Mouse (Mus musculus): ENCODE data around the gene Asb10. TPM values are rescaled to one million over a fixed set of nuclear protein-coding genes. Genes with fewer than 3 reads are reported as not detected.

Gene Asb10
- total and polyA plus RNA-seq, 3 experiments, result 0.12 to 0.32 TPM; not detected in 1

DNA sequence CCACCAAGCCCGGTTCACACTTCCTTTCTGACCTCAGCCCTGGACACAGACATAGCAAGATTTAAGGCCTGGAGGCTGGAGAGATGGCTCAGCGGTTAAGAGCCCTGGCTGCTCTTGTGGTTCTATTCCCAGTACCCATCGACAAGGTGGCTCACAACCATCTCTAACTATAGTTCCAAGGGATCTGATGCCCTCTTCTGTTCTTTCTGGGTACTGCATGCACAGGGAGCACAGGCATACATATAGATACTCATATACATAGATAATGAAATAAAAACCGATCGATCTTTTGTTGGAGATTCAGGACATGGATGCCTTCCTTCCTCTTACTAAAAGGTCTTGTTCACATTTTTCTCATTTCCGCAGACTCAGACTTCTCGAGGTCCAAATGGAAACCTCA, 32.4 kb downstream of the Asb10 start:
- Histone ChIP-seq H3K27me3 (ENCODE audit: control insufficient read depth in 1 of 2, insufficient read depth in 2 of 2, low read length in 2 of 2) (no peaks in the 10 kb centered on the region), H3K9me3 (replicated peaks; ENCODE audit: insufficient read depth, low read length) (no peaks in the 10 kb centered on the region)

GRCm38 (mm10) chr5:24505513-24505912, 35.3 kb downstream of the Asb10 start:
- peak; percentile 93 for DNase-seq (ENCODE audit: low read depth, low spot score)
- Histone ChIP-seq H3K9ac (ENCODE audit: control insufficient read depth, low read depth, low read length, poor library complexity, severe bottlenecking) (no peak overlapping the region), H3K27ac (ENCODE audit: control insufficient read depth, low read depth, low read length) (peak overlapping the region; percentile 28; the same call in 1 of the 2 replicates), H3K9me3 (replicated peaks; ENCODE audit: insufficient read depth, low read length) (no peaks in the 10 kb centered on the region), H3K4me3 (ENCODE audit: control insufficient read depth in 1 of 2, insufficient read depth in 1 of 2, low read depth in 2 of 2, low read length in 2 of 2) (no peak overlapping the region), H3K79me2 (ENCODE audit: control insufficient read depth, insufficient read depth, low read length, poor library complexity) (no peaks in the 10 kb centered on the region), H3K27me3 (ENCODE audit: control insufficient read depth in 1 of 2, insufficient read depth in 2 of 2, low read length in 2 of 2) (no peaks in the 10 kb centered on the region), H3K4me1 (ENCODE audit: control insufficient read depth in 1 of 2, insufficient read depth in 2 of 2, low read length in 2 of 2) (peaks cover 8 to 23% of the 10 kb centered on the region in 2 experiments), H3K36me3 (ENCODE audit: control insufficient read depth in 1 of 2, insufficient read depth in 2 of 2, low read length in 2 of 2) (peaks cover 0 to 14% of the 10 kb centered on the region in 2 experiments; a peak in 2 of 4 replicates)
- TF ChIP-seq TAL1 (IDR thresholded peaks at IDR 0.05; ENCODE audit: low read length) (peak; percentile 77), EP300 (IDR thresholded peaks at IDR 0.05; ENCODE audit: low read depth in 1 of 2, low read length in 2 of 2) (peak; percentile 83 to 96), CHD2 (IDR thresholded peaks at IDR 0.05; ENCODE audit: low read length) (no peak), TBP (IDR thresholded peaks at IDR 0.05; ENCODE audit: low read depth, low read length) (no peak), CHD1 (IDR thresholded peaks at IDR 0.05; ENCODE audit: low read depth, low read length) (no peak), MXI1 (IDR thresholded peaks at IDR 0.05; ENCODE audit: low read depth, low read length) (no peak), ETS1 (IDR thresholded peaks at IDR 0.05; ENCODE audit: low read depth, low read length) (peak; percentile 59; the same call in 1 of the 2 replicates), MAZ (IDR thresholded peaks at IDR 0.05; ENCODE audit: low read depth, low read length) (no peak; the same call in 1 of the 2 replicates), POLR2A (IDR thresholded peaks at IDR 0.05; ENCODE audit: control insufficient read depth in 1 of 2, insufficient read depth in 1 of 2, low read depth in 1 of 2, low read length in 2 of 2, poor library complexity in 1 of 2) (peak in 1 of 2 experiments; percentile 31; a peak in 1 of 4 replicates), USF1 (IDR thresholded peaks at IDR 0.05; ENCODE audit: low read depth, low read length) (no peak), RCOR1 (IDR thresholded peaks at IDR 0.05; ENCODE audit: low read depth, low read length) (peak; percentile 92), CTCF (IDR thresholded peaks at IDR 0.05 in 2 of 3, conservative IDR thresholded peaks at IDR 0.05 in 1 of 3; ENCODE audit: control insufficient read depth in 1 of 3, insufficient read depth in 1 of 3, low read depth in 2 of 3, low read length in 3 of 3, poor library complexity in 1 of 3, severe bottlenecking in 1 of 3) (no peak), SMC3 (IDR thresholded peaks at IDR 0.05; ENCODE audit: low read depth, low read length) (0 out of 2 replicates have a peak, but pooled peaks have one; percentile 13), RAD21 (IDR thresholded peaks at IDR 0.05; ENCODE audit: low read depth, low read length) (no peak), ZKSCAN1 (IDR thresholded peaks at IDR 0.05; ENCODE audit: low read depth, low read length) (no peak), KAT2A (conservative IDR thresholded peaks at IDR 0.05; ENCODE audit: low read depth, low read length) (no peak), TCF12 (IDR thresholded peaks at IDR 0.05; ENCODE audit: low read depth, low read length) (peak; percentile 78), POLR2AphosphoS5 (IDR thresholded peaks at IDR 0.05; ENCODE audit: borderline replicate concordance, low read depth, low read length) (no peak), BHLHE40 (IDR thresholded peaks at IDR 0.05; ENCODE audit: borderline replicate concordance, low read depth, low read length) (peak; percentile 39; the same call in 1 of the 2 replicates), USF2 (IDR thresholded peaks at IDR 0.05; ENCODE audit: borderline replicate concordance in 1 of 2, insufficient read depth in 1 of 2, low read depth in 1 of 2, low read length in 2 of 2) (no peak), HCFC1 (IDR thresholded peaks at IDR 0.05; ENCODE audit: low read depth, low read length) (no peak), MYB (IDR thresholded peaks at IDR 0.05; ENCODE audit: low read depth, low read length) (no peak), POLR2AphosphoS2 (IDR thresholded peaks at IDR 0.05; ENCODE audit: low read length) (no peak), JUND (IDR thresholded peaks at IDR 0.05; ENCODE audit: low read depth, low read length) (no peak), MAX (IDR thresholded peaks at IDR 0.05; ENCODE audit: low read length) (no peak)

More for the DNA sequence above, 32.4 kb downstream of the Asb10 start:
- peak; percentile 44 for DNase-seq (ENCODE audit: low read depth, low spot score)
- Histone ChIP-seq H3K27ac (ENCODE audit: control insufficient read depth, low read depth, low read length) (no peak overlapping the region), H3K36me3 (ENCODE audit: control insufficient read depth in 1 of 2, insufficient read depth in 2 of 2, low read length in 2 of 2) (peaks cover 0 to 20% of the 10 kb centered on the region in 2 experiments; a peak in 2 of 4 replicates), H3K4me3 (ENCODE audit: control insufficient read depth in 1 of 2, insufficient read depth in 1 of 2, low read depth in 2 of 2, low read length in 2 of 2) (no peak overlapping the region), H3K79me2 (ENCODE audit: control insufficient read depth, insufficient read depth, low read length, poor library complexity) (no peaks in the 10 kb centered on the region), H3K9ac (ENCODE audit: control insufficient read depth, low read depth, low read length, poor library complexity, severe bottlenecking) (no peak overlapping the region), H3K4me1 (ENCODE audit: control insufficient read depth in 1 of 2, insufficient read depth in 2 of 2, low read length in 2 of 2) (peaks cover 11 to 32% of the 10 kb centered on the region in 2 experiments)
- TF ChIP-seq MAX (IDR thresholded peaks at IDR 0.05; ENCODE audit: low read length) (no peak), RAD21 (IDR thresholded peaks at IDR 0.05; ENCODE audit: low read depth, low read length) (peak; percentile 28), SMC3 (IDR thresholded peaks at IDR 0.05; ENCODE audit: low read depth, low read length) (peak; percentile 18; the same call in 1 of the 2 replicates), ELF1 (IDR thresholded peaks at IDR 0.05; ENCODE audit: low read depth, low read length) (no peak), MAZ (IDR thresholded peaks at IDR 0.05; ENCODE audit: low read depth, low read length) (no peak), SIN3A (IDR thresholded peaks at IDR 0.05; ENCODE audit: low read length) (no peak), NRF1 (IDR thresholded peaks at IDR 0.05; ENCODE audit: insufficient read depth, low read depth, low read length, poor library complexity, severe bottlenecking) (no peak), MXI1 (IDR thresholded peaks at IDR 0.05; ENCODE audit: low read depth, low read length) (no peak), CHD2 (IDR thresholded peaks at IDR 0.05; ENCODE audit: low read length) (no peak), KAT2A (conservative IDR thresholded peaks at IDR 0.05; ENCODE audit: low read depth, low read length) (no peak), TCF12 (IDR thresholded peaks at IDR 0.05; ENCODE audit: low read depth, low read length) (no peak), E2F4 (IDR thresholded peaks at IDR 0.05; ENCODE audit: borderline replicate concordance, low read depth, low read length) (no peak), POLR2AphosphoS5 (IDR thresholded peaks at IDR 0.05; ENCODE audit: borderline replicate concordance, low read depth, low read length) (no peak), BHLHE40 (IDR thresholded peaks at IDR 0.05; ENCODE audit: borderline replicate concordance, low read depth, low read length) (no peak), CTCF (IDR thresholded peaks at IDR 0.05 in 2 of 3, conservative IDR thresholded peaks at IDR 0.05 in 1 of 3; ENCODE audit: control insufficient read depth in 1 of 3, insufficient read depth in 1 of 3, low read depth in 2 of 3, low read length in 3 of 3, poor library complexity in 1 of 3, severe bottlenecking in 1 of 3) (peak in 2 of 3 experiments; percentile 41 to 48; a peak in 4 of 6 replicates), MAFK (IDR thresholded peaks at IDR 0.05; ENCODE audit: borderline replicate concordance, low read depth, low read length) (no peak), POLR2A (IDR thresholded peaks at IDR 0.05; ENCODE audit: control insufficient read depth in 1 of 2, insufficient read depth in 1 of 2, low read depth in 1 of 2, low read length in 2 of 2, poor library complexity in 1 of 2) (no peak), USF1 (IDR thresholded peaks at IDR 0.05; ENCODE audit: low read depth, low read length) (no peak)
